Comparison of ENCODE assay signal across 13 mouse cellular contexts in genomic region chr7:64349147-64349861, GRCm38 (mm10). TPM values are rescaled to one million over a fixed set of nuclear protein-coding genes. Genes with fewer than 3 reads are reported as not detected.
DNase-seq lines count a peak whose midpoint lies in the region; ATAC-seq and TF ChIP-seq lines count a peak whose summit lies in the region.
"Had no signal": no experiment of that assay in that cellular context is flagged by ENCODE, and none has a peak within 500 bp of the region (broad histone marks: within the 10 kb centered on the region; RNA-seq: fewer than 3 reads in every experiment).

No protein-coding gene starts in this region.

- no peaks in the 10 kb centered on the region for H3K27me3 ChIP-seq in forebrain, embryonic 14.5 days (replicated peaks; ENCODE audit: control insufficient read depth, insufficient read depth, low read length)
- no peaks in the 10 kb centered on the region for H3K27me3 ChIP-seq in forebrain, embryonic 10.5 days (ENCODE audit: poor library complexity, severe bottlenecking)
- H3K27me3 ChIP-seq: liver, embryonic 15.5 days had no signal

- no peak overlapping the region for H3K4me2 ChIP-seq in forebrain, embryonic 14.5 days (ENCODE audit: low read length)
- H3K4me2 ChIP-seq: heart, embryonic 11.5 days; liver, embryonic 15.5 days had no signal

- TF ChIP-seq CTCF in left cerebral cortex, adult 2 months (IDR thresholded peaks at IDR 0.05): peak; percentile 27

- 0 out of 2 replicates have a peak, but pooled peaks have one; percentile 50 for ATAC-seq in forebrain, embryonic 14.5 days
- ATAC-seq in erythroblast, adult 5-6 weeks (replicated peaks; ENCODE audit: low FRiP score, poor library complexity, severe bottlenecking): no peak

- no peak overlapping the region for H3K4me3 ChIP-seq in forebrain, embryonic 14.5 days (ENCODE audit: low read depth, low read length)
- no peak overlapping the region for H3K4me3 ChIP-seq in forebrain, embryonic 10.5 days
- H3K4me3 ChIP-seq in left cerebral cortex, adult 2 months: no peak overlapping the region
- H3K4me3 ChIP-seq: liver, embryonic 15.5 days; myocyte had no signal

- no peak overlapping the region; the same call in 1 of the 2 replicates for H3K27ac ChIP-seq in forebrain, embryonic 14.5 days (ENCODE audit: low read depth, low read length)
- no peak overlapping the region for H3K27ac ChIP-seq in forebrain, embryonic 10.5 days
- H3K27ac ChIP-seq in left cerebral cortex, adult 2 months: peak overlapping the region; percentile 59; the same call in 1 of the 2 replicates
- H3K27ac ChIP-seq: kidney, postnatal 0 days; liver, embryonic 15.5 days had no signal

- no peaks in the 10 kb centered on the region for H3K9me3 ChIP-seq in forebrain, embryonic 14.5 days (replicated peaks; ENCODE audit: control insufficient read depth, low read length)
- H3K9me3 ChIP-seq in forebrain, embryonic 10.5 days: no peaks in the 10 kb centered on the region
- H3K9me3 ChIP-seq: liver, embryonic 15.5 days had no signal

- H3K9ac ChIP-seq in forebrain, embryonic 14.5 days (ENCODE audit: low read length): no peak overlapping the region
- H3K9ac ChIP-seq: liver, embryonic 15.5 days had no signal

- intact Hi-C loops in left cerebral cortex, adult 2 months (cut with DNase I): no loop called here

- peak; percentile 47 for DNase-seq in forebrain, embryonic 14.5 days (ENCODE audit: low spot score)
- DNase-seq in forebrain, embryonic 10.5 days (ENCODE audit: extremely low spot score, low spot score): no peak
- peak; percentile 6 for DNase-seq in retina, postnatal 1 day
- DNase-seq in retina, embryonic 14.5 days (ENCODE audit: low spot score): no peak
- peak; percentile 43 to 49 for DNase-seq in left cerebral cortex, adult 2 months (ENCODE audit: extremely low spot score in 1 of 2, low spot score in 2 of 2)
- DNase-seq in ovary, postnatal 36 days (ENCODE audit: low spot score): no peak
- no peak for DNase-seq in liver
- DNase-seq: adrenal gland, adult 8-10 months had no signal

- 79% methylated on average over 15 of the region's 15 CpGs for WGBS in forebrain, embryonic 14.5 days
- 91% methylated on average over 15 of the region's 15 CpGs for WGBS in forebrain, embryonic 10.5 days

- H3K4me1 ChIP-seq in forebrain, embryonic 14.5 days (ENCODE audit: control insufficient read depth, insufficient read depth, low read length): no peaks in the 10 kb centered on the region
- peaks cover 13% of the 10 kb centered on the region for H3K4me1 ChIP-seq in forebrain, embryonic 10.5 days
- H3K4me1 ChIP-seq: liver, embryonic 15.5 days had no signal

- H3K36me3 ChIP-seq in forebrain, embryonic 14.5 days (ENCODE audit: control insufficient read depth, insufficient read depth, low read length): peaks cover 40% of the 10 kb centered on the region; the same call in 1 of the 2 replicates
- peaks cover 78% of the 10 kb centered on the region for H3K36me3 ChIP-seq in forebrain, embryonic 10.5 days (replicated peaks)

RNA-seq across cellular contexts. Expression of gene Fan1, which starts 24.6 kb away (rescaled TPM):
- 3.5 and 4.6 TPM in 2 replicates for polyA plus RNA-seq in forebrain, embryonic 14.5 days (2014; fragmentation: Nextera tagmentation; extraction: Ambion mirVana)
- polyA plus RNA-seq in forebrain, embryonic 10.5 days (2016; fragmentation: Nextera tagmentation; extraction: Ambion mirVana): 9.5 and 10.4 TPM in 2 replicates
- 10 to 100 TPM; 10.7 to 10.9 TPM for total RNA-seq in left cerebral cortex, adult 2 months (2021)
- total RNA-seq in erythroblast, adult 5-6 weeks (2015; ENCODE audit: low replicate concordance): 0.42 and 2.3 TPM in 2 replicates
- 1.3 and 3.2 TPM in 2 replicates for total RNA-seq in erythroblast, adult 5-6 weeks (2017; ENCODE audit: low replicate concordance)

RNA-seq across cellular contexts. Expression of gene Mphosph10, which starts 42.8 kb away (rescaled TPM):
- polyA plus RNA-seq in forebrain, embryonic 14.5 days (2014; fragmentation: Nextera tagmentation; extraction: Ambion mirVana): 25.9 and 28.0 TPM in 2 replicates
- polyA plus RNA-seq in forebrain, embryonic 10.5 days (2016; fragmentation: Nextera tagmentation; extraction: Ambion mirVana): 58.8 and 64.7 TPM in 2 replicates
- total RNA-seq in left cerebral cortex, adult 2 months (2021): 10 to 100 TPM; 20.4 to 20.7 TPM
- 22.1 and 23.2 TPM in 2 replicates for total RNA-seq in erythroblast, adult 5-6 weeks (2015; ENCODE audit: low replicate concordance)
- 20.4 and 24.9 TPM in 2 replicates for total RNA-seq in erythroblast, adult 5-6 weeks (2017; ENCODE audit: low replicate concordance)

RNA-seq across cellular contexts. Expression of gene Mcee, which starts 43.1 kb away (rescaled TPM):
- 40.3 and 42.2 TPM in 2 replicates for polyA plus RNA-seq in forebrain, embryonic 14.5 days (2014; fragmentation: Nextera tagmentation; extraction: Ambion mirVana)
- polyA plus RNA-seq in forebrain, embryonic 10.5 days (2016; fragmentation: Nextera tagmentation; extraction: Ambion mirVana): 40.3 and 43.8 TPM in 2 replicates
- 10 to 100 TPM; 45.8 to 49.5 TPM for total RNA-seq in left cerebral cortex, adult 2 months (2021)
- 18.4 and 49.0 TPM in 2 replicates for total RNA-seq in erythroblast, adult 5-6 weeks (2015; ENCODE audit: low replicate concordance)
- 32.8 and 38.4 TPM in 2 replicates for total RNA-seq in erythroblast, adult 5-6 weeks (2017; ENCODE audit: low replicate concordance)

Comparison
In these comparisons a context has a peak if more than half of its experiments do, and no peak if none do; other contexts are left out.
1. DNase-seq: peak in forebrain, embryonic 14.5 days (single experiment), retina, postnatal 1 day (single experiment) and left cerebral cortex, adult 2 months (2 of 2); none in forebrain, embryonic 10.5 days (single experiment), retina, embryonic 14.5 days (single experiment), ovary, postnatal 36 days (single experiment) and liver (single experiment).